Mouse (Mus musculus) layer of hippocampus, postnatal 14 days (tissue): ENCODE data around the gene Foxp1. TPM values are rescaled to one million over a fixed set of nuclear protein-coding genes. Genes with fewer than 3 reads are reported as not detected.

ENCODE experiments used
- DNase-seq, 2 experiments: peaks; one replicate each; pipeline ENCODE4 v3.0.0; 2021 to 2022; ENCODE audit warnings: low spot score in 2 of 2, mixed read lengths in 1 of 2
- total RNA-seq, 2 experiments: library from RNA; stranded (reverse); gene quantifications; 2 replicates each; pipeline ENCODE4 v1.2.3; 2021

Gene Foxp1
- total RNA-seq, 2 experiments from 2014 or later: 95.0 to 96.7 TPM

DNA sequence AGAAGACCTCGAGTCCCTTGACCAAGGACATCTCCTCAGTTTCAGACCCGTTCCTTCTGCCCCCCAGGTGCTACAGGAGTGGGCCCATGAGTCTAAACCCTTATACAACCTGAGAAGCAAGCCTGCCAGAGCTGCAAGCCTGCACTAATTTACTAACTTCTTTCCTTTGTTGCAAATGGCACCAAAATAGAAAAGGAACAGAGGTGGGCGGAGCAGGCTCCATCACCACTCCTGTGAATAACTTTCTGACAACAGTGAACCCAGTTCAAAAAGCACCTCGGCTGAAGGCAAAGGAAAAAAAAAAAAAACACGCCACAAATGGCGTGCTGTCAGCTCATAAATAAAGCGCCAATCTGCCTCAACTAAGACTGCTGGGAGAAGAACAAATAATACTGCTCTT, 81.4 kb downstream of the Foxp1 start:
- DNase-seq: no peak

DNA sequence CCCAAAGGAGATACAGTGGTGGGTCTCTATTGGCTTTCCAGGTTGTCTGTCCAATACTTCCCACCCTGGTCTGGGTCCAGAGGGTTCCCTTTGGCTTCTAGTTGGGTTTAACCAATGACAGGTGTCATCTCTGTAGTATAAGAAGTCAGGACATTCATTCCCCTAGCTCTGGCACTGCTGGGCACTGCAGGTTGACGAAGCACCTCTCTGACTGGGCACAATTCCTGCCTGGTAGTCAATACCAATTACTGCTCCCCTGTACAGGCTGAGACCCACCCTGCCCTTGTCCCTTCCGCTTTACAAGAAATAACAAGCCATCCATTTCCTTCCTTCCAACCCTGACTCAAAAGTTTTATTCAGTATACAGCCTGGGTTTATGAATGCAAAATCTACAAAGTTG, 81.9 kb downstream of the Foxp1 start:
- DNase-seq: no peak

DNA sequence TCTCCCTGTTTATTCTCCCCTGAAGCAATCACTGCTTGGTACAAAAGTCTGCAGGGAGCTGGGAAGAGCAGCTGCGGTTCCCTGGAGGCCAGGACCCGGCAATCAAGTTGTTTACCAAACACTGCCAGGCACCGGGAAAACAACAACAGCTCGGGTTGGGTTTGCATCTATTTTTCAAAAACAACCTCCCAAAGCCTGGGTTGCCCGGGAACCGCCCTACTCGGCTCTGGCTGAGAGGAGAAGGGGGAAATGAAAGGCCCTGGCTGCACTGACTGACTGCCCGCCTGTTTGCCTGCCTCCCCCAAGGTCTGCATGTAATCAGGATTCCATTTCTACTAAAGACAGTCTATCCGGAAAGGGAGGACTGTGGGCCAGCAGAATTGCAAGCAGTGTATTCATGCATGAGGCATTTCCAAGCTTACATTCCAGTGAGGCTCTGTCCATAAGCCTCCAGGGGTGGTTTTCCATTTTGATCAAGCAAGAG, 82.6 kb downstream of the Foxp1 start:
- DNase-seq: peak in 1 of 2 experiments; percentile 53

- peak in 1 of 2 experiments; percentile 36 for DNase-seq
Observed at GRCm38 (mm10) chr6:99439214-99439877, 83.2 kb downstream of the Foxp1 start.

DNA sequence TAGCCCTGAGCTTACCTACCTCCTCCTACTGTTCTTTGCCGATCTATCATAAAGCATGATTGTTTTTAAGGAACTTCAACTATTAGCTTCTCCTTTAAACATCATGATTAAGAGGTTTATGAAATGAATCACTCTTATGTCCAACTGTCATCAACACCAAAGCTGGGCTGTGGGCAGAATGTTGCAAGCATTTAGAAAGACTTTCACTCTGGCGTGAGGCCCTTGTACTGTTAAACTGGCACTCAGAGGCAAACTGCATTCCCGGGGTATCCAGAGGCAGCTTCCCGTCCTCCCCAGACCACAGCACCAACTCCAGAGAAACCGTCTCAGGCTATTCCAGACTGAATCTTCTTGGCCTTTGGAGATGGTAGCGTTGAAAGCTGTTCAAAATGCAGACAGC, 86.2 kb downstream of the Foxp1 start:
- no peak for DNase-seq

DNA sequence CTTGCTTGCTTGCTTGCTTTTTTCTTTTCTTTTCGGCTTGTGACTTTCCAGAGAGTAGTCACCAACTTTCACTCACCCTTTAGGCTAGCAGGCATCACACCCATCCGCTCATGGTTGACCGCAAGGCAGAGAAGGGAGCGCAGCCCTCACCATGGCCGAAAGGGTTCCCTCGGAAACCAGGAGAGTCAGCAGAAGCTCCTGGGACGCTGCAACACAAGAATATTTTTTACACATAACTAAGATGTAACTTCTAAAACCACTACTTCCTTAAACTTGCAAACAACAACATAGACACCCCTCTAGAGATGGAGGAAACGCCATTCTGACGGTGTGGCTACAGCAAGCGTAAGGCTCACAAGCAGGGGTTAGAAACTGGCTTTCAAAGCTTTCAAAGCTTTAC, 87.4 kb downstream of the Foxp1 start:
- DNase-seq: no peak

GRCm38 (mm10) chr6:99433006-99433405, 89.5 kb downstream of the Foxp1 start:
- no peak for DNase-seq

DNA sequence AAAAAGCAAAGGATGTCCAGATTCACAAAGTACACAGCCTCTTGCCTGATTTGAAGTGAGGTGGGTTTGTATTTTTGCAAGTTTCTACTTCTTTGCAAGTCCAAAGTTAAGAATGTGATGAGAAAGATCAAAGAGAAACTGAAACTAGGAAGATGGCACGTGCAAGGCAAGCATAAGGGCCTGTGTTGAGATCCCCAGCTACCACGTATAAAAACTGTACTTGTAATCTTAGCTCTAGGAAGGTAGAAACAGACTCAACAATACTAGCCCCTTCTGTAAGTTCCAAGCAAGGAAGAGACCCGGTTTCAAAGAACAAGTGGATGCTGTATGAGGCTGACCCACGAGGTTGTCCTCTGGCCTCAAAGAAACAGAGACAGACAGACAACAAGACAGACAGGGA, 90.6 kb downstream of the Foxp1 start:
- DNase-seq: no peak

- no peak for DNase-seq
Observed at GRCm38 (mm10) chr6:99430560-99430959, 92.0 kb downstream of the Foxp1 start.

DNA sequence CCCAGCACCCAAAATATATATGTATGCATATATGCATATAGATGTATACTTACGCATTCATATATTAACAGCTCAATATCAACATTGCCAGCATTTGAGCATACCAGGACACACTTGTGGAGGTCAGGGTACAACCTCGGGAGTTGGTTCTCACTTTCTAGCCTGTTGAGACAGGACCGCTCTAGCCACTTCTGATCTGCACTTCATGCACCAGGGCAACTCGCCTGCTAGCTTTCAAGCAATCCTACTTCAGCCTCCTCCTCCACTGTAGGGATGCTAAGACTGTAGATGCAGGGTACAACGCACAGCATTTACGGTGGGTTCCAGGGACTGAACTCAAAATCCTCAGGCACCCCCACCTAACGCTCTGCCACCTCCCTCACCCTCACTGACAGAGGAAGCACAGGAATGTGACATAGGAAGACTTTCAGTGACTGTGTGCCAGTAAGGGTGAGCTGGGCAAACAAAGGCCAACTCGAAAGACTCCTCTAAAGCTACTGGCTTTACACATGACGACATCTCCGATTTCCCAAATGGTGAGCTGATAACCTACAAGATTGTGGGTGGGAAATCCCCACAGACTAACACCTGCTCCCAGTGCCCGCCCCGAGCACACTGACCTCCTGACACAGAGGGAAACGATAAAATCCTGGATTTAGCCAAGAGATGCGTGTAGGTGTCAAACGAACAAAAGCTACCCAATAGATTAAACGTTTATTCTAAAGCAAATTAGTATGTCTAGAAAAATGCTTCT, 93.0 kb downstream of the Foxp1 start:
- no peak for DNase-seq

DNA sequence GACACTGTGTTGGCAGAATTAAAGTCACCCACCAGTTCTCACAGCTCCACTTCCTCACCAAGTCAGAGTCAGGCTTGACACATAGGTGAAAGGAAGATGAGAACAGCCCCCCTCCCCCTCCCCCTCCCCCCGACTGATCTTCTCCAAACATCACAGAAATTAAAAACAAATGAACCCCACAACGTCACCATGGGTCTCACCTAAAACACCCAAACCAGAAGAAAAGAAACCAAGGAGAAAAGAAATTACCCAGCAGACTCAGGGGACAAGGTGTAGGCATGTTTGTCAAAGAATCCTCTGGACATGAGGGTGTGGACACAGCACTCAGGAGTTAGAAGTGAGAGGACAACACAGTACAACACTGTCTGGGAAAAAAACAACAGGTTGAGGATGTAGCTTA, 93.6 kb downstream of the Foxp1 start:
- DNase-seq: no peak

GRCm38 (mm10) chr6:99427301-99427700, 95.2 kb downstream of the Foxp1 start:
- DNase-seq: no peak

DNA sequence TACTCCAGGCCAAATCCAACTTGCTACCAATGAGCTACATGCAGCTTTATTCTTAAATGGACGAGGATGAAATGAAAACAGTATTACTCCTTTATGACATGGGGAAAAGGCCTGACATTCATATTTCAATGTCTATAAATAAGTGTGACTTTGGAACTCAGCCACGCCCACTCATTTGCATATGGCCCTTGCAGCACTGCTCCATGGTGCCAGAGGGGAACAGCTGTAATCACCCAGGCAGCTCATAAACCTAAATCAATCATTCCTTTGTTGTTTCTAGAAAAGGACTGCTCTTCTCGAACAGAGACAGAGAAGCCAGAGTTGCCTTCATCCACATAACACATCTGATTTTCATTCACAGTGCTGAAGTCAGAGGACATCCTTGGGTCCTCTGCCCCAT, 97.5 kb downstream of the Foxp1 start:
- no peak for DNase-seq

- no peak for DNase-seq
Observed at GRCm38 (mm10) chr6:99420666-99421065, 101.9 kb downstream of the Foxp1 start.

DNA sequence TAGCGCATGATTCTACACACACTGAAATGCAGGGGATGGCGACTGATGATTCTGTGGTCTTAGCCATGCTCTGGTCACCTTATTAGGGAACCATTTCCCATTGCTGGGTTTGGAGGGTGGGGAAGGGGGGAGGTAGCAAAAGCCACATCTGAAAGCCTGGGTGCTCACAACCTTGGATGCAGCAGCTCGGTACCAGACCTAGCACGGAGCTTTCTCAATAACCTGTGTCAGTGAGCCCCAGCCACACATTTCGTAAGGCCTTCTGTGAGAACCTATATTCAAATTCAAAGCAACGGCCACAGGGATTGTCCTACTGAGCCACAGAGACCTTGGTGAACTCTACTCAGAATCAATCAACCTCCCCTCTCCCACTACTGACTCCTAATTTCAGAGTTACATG, 109.9 kb downstream of the Foxp1 start:
- no peak for DNase-seq

DNA sequence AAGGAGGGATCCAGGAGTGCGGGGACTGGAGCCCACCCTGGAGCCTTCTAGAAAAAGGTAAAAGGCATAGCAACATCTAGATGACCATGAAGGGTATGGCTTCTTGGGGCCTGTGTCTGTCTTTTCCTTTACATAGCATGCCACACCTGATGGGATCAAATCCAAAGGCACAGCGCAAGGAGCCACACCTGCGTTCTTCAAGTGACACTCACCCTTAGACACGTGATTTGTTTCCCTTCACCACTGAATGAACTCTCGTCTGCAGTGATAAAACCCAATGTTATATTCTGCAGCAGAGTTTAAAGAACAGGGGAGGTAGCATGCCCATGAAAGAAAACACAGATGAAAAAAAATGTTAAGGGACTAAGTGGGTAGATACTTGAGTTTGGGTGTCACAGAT, 112.9 kb downstream of the Foxp1 start:
- no peak for DNase-seq

DNA sequence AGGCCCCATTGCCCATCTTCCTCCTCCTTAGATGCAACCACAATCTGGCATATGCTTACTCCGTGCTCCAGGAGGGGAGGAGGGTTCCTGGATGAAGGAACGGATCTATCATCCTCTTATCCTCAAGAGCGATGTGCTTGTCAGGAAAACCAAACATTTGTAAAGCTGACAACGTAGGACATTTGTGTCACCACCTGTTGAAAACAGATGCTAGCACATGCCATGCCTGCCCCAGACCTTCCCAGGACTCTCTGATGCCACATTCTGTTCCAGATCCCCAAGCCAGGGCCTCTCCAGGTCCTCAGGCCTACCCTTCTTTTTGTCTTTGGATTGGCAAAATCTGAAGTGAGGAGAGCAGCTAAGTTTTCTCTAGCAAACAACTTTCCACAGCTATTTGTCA, 113.6 kb downstream of the Foxp1 start:
- no peak for DNase-seq

DNA sequence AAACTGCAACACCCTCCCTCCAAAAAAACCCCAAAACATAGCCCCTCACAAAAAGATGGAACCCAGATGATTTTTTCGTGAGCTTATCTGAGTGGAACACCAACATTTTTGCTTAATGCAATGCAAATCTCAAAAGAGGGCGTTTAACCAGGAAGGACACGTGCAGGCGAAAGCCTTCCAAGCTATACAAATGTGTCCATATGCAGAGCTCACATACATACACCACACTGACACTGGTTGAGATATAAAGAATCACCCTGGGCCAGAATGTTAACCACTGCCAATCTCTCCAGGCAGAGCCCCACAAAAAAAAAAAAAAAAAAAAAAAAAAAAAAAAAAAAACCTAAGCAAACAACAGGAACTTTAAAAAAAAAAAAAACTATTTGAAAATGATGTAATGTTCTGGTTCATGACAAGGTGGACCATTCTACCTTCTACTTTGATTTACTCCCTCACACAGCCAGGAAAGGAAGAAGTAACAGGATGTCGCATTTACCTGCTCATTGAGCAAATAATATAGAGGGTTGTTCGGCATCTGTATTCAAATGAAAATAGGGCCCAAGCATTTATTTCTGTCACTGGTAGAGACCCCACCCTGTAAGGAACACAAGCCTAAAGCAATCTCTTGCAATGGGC, 118.6 kb downstream of the Foxp1 start:
- DNase-seq: no peak

GRCm38 (mm10) chr6:99402941-99403340, 119.6 kb downstream of the Foxp1 start:
- no peak for DNase-seq

DNA sequence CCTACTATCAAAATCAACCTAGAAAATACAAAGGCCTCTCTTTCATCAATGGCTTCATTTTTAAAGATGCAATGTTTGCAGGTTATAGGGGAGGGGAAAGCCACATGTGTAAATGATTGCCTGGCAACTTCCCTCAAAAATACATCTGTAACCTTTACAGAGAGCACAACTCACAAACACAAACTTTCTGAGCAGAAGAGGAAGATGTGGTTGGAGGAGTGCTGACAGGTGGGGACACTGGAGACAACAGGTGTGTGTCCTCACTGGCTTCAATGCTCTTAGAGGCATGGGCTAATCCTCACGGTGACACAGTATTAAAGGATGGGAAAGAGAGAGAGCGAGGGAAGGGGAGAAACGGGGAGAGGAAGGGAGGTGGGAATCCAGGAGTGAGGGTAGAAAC, 120.2 kb downstream of the Foxp1 start:
- no peak for DNase-seq

GRCm38 (mm10) chr6:99401801-99402200, 120.7 kb downstream of the Foxp1 start:
- no peak for DNase-seq

DNA sequence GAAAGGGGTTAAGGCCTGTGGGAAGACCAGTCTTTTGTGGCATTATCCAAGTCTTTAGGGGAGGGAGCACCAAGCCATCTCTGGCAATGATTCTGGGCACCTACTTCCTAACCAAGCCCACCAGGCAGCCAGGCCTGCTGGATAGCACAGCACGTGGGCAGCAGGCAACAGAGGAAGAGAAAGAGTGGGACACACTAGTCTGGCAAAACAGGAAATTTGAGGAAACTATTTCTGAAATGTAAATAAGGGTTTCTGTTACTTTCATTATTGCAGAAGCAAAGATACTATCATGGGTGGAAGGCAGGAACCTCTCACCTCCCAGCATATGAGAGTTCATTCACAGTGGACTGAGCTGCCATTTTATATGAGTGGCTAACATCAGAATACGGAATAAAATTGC, 121.3 kb downstream of the Foxp1 start:
- DNase-seq: no peak
